Mouse (Mus musculus) embryonic facial prominence, embryonic 13.5 days (tissue): ENCODE data around the gene Adamts14. TPM values are rescaled to one million over a fixed set of nuclear protein-coding genes. Genes with fewer than 3 reads are reported as not detected.

Experiments used
- ATAC-seq: fragments of 200-750 bp; cut with Nextera tagmentation; 2 replicates; pipeline ENCODE4 v1.8.0; 2017; ENCODE audit warnings: low read depth; ENCODE audit not compliant: insufficient number of reproducible peaks, insufficient read depth, low FRiP score, low TSS enrichment
- H3K27ac ChIP-seq: fragments of 300-500 bp; sonication (generic); 2 replicates; pipeline ENCODE4 v1.5.1; 2015; ENCODE audit warnings: moderate library complexity, mild to moderate bottlenecking, inconsistent platforms
- H3K27me3 ChIP-seq: fragments of 300-500 bp; sonication (generic); 2 replicates; pipeline ENCODE4 v1.6.1; 2015; ENCODE audit warnings: mild to moderate bottlenecking, inconsistent platforms
- H3K36me3 ChIP-seq: fragments of 300-500 bp; sonication (generic); 2 replicates; pipeline ENCODE4 v1.6.1; 2015; ENCODE audit warnings: mild to moderate bottlenecking, inconsistent platforms
- H3K4me1 ChIP-seq: fragments of 300-500 bp; sonication (generic); 2 replicates; pipeline ENCODE4 v1.6.1; 2015; ENCODE audit warnings: inconsistent platforms
- H3K4me2 ChIP-seq: fragments of 300-500 bp; sonication (generic); 2 replicates; pipeline ENCODE4 v1.6.1; 2015; ENCODE audit warnings: moderate library complexity, mild to moderate bottlenecking, inconsistent platforms
- H3K4me3 ChIP-seq: fragments of 300-500 bp; sonication (generic); 2 replicates; pipeline ENCODE4 v1.5.1; 2015; ENCODE audit warnings: mild to moderate bottlenecking, inconsistent platforms
- H3K9ac ChIP-seq: fragments of 300-500 bp; sonication (generic); 2 replicates; pipeline ENCODE4 v1.6.1; 2015; ENCODE audit warnings: mild to moderate bottlenecking, inconsistent platforms
- H3K9me3 ChIP-seq: fragments of 300-500 bp; sonication (generic); 2 replicates; pipeline ENCODE4 v1.6.1; 2016; ENCODE audit warnings: inconsistent platforms
- WGBS: fragments of 180-500 bp; shearing (Covaris S2); methylation state at CpG from one replicate; pipeline ENCODE4 v1.1.7; 2015; ENCODE audit warnings: mixed read lengths; 5-methylcytosine and 5-hydroxymethylcytosine counted together
- polyA plus RNA-seq: library from polyadenylated mRNA; unstranded; fragments of >200 nt; fragmentation: Nextera tagmentation; extraction: Ambion mirVana; gene quantifications from 2 replicates; pipeline ENCODE4 v1.2.1, GENCODE M21; 2015

Adamts14 gene
- polyA plus RNA-seq, 1 experiment from 2014 or later, result 2.9 TPM

GRCm38 (mm10) chr10:61155611-61156010, 117.6 kb downstream of the Adamts14 start:
- Histone ChIP-seq H3K27me3 (no peaks in the 10 kb centered on the region), H3K4me2 (no peak overlapping the region), H3K9ac (no peak overlapping the region), H3K36me3 (no peaks in the 10 kb centered on the region), H3K9me3 (no peaks in the 10 kb centered on the region), H3K27ac (no peak overlapping the region), H3K4me3 (no peak overlapping the region), H3K4me1 (peaks cover under 1% of the 10 kb centered on the region; the same call in 1 of the 2 replicates)
- 81% methylated on average over 3 of the region's 3 CpGs for WGBS
- ATAC-seq, result no peak

- no peak for ATAC-seq
- Histone ChIP-seq H3K4me1 (peaks cover 4% of the 10 kb centered on the region; the same call in 1 of the 2 replicates), H3K27me3 (no peaks in the 10 kb centered on the region), H3K27ac (no peak overlapping the region), H3K4me2 (no peak overlapping the region), H3K9ac (no peak overlapping the region), H3K4me3 (no peak overlapping the region), H3K9me3 (no peaks in the 10 kb centered on the region), H3K36me3 (no peaks in the 10 kb centered on the region)
These were observed 121.1 kb downstream of the Adamts14 start for GRCm38 (mm10) chr10:61152131-61152530.

GRCm38 (mm10) chr10:61150616-61151015, 122.6 kb downstream of the Adamts14 start:
- H3K4me2 ChIP-seq, result no peak overlapping the region
- H3K4me1 ChIP-seq, result peaks cover 6% of the 10 kb centered on the region
- peak overlapping the region; percentile 48; the same call in 1 of the 2 replicates for H3K27ac ChIP-seq
- H3K4me3 ChIP-seq, result no peak overlapping the region
- H3K36me3 ChIP-seq, result no peaks in the 10 kb centered on the region
- WGBS, result 50% methylated on average over 6 of the region's 6 CpGs
- no peak for ATAC-seq
- H3K9ac ChIP-seq, result no peak overlapping the region
- H3K27me3 ChIP-seq, result no peaks in the 10 kb centered on the region
- H3K9me3 ChIP-seq, result no peaks in the 10 kb centered on the region

GRCm38 (mm10) chr10:61149476-61149875, 123.8 kb downstream of the Adamts14 start:
- no peak overlapping the region for H3K9ac ChIP-seq
- 84% methylated on average over 3 of the region's 3 CpGs for WGBS
- H3K27ac ChIP-seq, result no peak overlapping the region
- no peak for ATAC-seq
- no peak overlapping the region for H3K4me2 ChIP-seq
- H3K4me1 ChIP-seq, result peaks cover 9% of the 10 kb centered on the region
- H3K4me3 ChIP-seq, result no peak overlapping the region
- H3K9me3 ChIP-seq, result no peaks in the 10 kb centered on the region
- H3K36me3 ChIP-seq, result no peaks in the 10 kb centered on the region
- no peaks in the 10 kb centered on the region for H3K27me3 ChIP-seq

GRCm38 (mm10) chr10:61147157-61148040, 125.8 kb downstream of the Adamts14 start, which contains the start of gene Sgpl1:
Gene Sgpl1, minus strand, starts transcription at chr10:61147703.
- Histone ChIP-seq H3K4me2 (peak within 1 kb of the TSS; percentile 85), H3K9ac (peak within 1 kb of the TSS; percentile 95), H3K27ac (peak within 1 kb of the TSS; percentile 97), H3K4me3 (peak within 1 kb of the TSS; percentile 91), H3K36me3 (no peaks in the 10 kb centered on the region; the same call in 1 of the 2 replicates), H3K27me3 (no peaks in the 10 kb centered on the region), H3K4me1 (peaks cover 16% of the 10 kb centered on the region), H3K9me3 (no peaks in the 10 kb centered on the region)
- WGBS, result under 1% methylated on average over 80 of the region's 82 CpGs
- peak; percentile 83 for ATAC-seq

Other genes with a start within 250 kb of the Adamts14 start
- 12.9 and 13.7 TPM in 2 replicates for gene Pcbd1, start 184.1 kb downstream of the Adamts14 start, polyA plus RNA-seq
- 71.9 and 75.9 TPM in 2 replicates for gene Sgpl1, start 125.7 kb downstream of the Adamts14 start, polyA plus RNA-seq
- gene Tbata, start 101.5 kb downstream of the Adamts14 start, polyA plus RNA-seq, result not detected in 2 replicates
- gene Prf1, start 24.4 kb upstream of the Adamts14 start, polyA plus RNA-seq, result not detected in 2 replicates
- gene Pald1, start 110.1 kb upstream of the Adamts14 start, polyA plus RNA-seq, result 22.4 and 22.5 TPM in 2 replicates
- gene Nodal, start 144.5 kb upstream of the Adamts14 start, polyA plus RNA-seq, result 0.15 and 0.25 TPM in 2 replicates
- gene Eif4ebp2, start 179.2 kb upstream of the Adamts14 start, polyA plus RNA-seq, result 63.3 and 67.6 TPM in 2 replicates
- 10.2 and 12.4 TPM in 2 replicates for gene Lrrc20, start 202.4 kb upstream of the Adamts14 start, polyA plus RNA-seq